Mouse (Mus musculus) heart, embryonic 13.5 days (tissue): Measurements from ENCODE around the gene Cyp2t4. TPM values are rescaled to one million over a fixed set of nuclear protein-coding genes. Genes with fewer than 3 reads are reported as not detected.

Experiments used
- ATAC-seq: fragments of 200-750 bp; cut with Nextera tagmentation; 2 replicates; pipeline ENCODE4 v1.8.0; 2017; ENCODE audit warnings: moderate TSS enrichment; ENCODE audit not compliant: insufficient number of reproducible peaks, low FRiP score, low TSS enrichment; ENCODE audit errors: extremely low read depth
- H3K27ac ChIP-seq: fragments of 300-500 bp; sonication (generic); replicated peaks from 2 replicates; pipeline ENCODE4 v1.5.1; 2015; ENCODE audit warnings: moderate library complexity, mild to moderate bottlenecking, inconsistent platforms
- H3K27me3 ChIP-seq: fragments of 300-500 bp; sonication (generic); replicated peaks from 2 replicates; pipeline ENCODE4 v1.6.1; 2015; ENCODE audit warnings: mild to moderate bottlenecking, inconsistent platforms
- H3K36me3 ChIP-seq: fragments of 300-500 bp; sonication (generic); 2 replicates; pipeline ENCODE4 v1.6.1; 2015; ENCODE audit warnings: mild to moderate bottlenecking, inconsistent platforms
- H3K4me1 ChIP-seq: fragments of 300-500 bp; sonication (generic); 2 replicates; pipeline ENCODE4 v1.6.1; 2015; ENCODE audit warnings: inconsistent platforms
- H3K4me2 ChIP-seq: fragments of 300-500 bp; sonication (generic); 2 replicates; pipeline ENCODE4 v1.6.1; 2015; ENCODE audit warnings: inconsistent platforms, mild to moderate bottlenecking, moderate library complexity
- H3K4me3 ChIP-seq: fragments of 300-500 bp; sonication (generic); 2 replicates; pipeline ENCODE4 v1.5.1; 2015; ENCODE audit warnings: moderate library complexity, mild to moderate bottlenecking, inconsistent platforms
- H3K9ac ChIP-seq: fragments of 300-500 bp; sonication (generic); 2 replicates; pipeline ENCODE4 v1.6.1; 2015; ENCODE audit warnings: inconsistent platforms, mild to moderate bottlenecking, moderate library complexity
- H3K9me3 ChIP-seq: fragments of 300-500 bp; sonication (generic); 2 replicates; pipeline ENCODE4 v1.6.1; 2016; ENCODE audit warnings: inconsistent platforms
- WGBS: fragments of 180-500 bp; shearing (Covaris S2); methylation state at CpG from one replicate; pipeline ENCODE4 v1.1.7; 2015; ENCODE audit warnings: mixed read lengths; 5-methylcytosine and 5-hydroxymethylcytosine counted together
- polyA plus RNA-seq: library from polyadenylated mRNA; unstranded; fragments of >200 nt; fragmentation: Nextera tagmentation; extraction: Ambion mirVana; gene quantifications from 2 replicates; pipeline ENCODE4 v1.2.1, GENCODE M21; 2015

Cyp2t4 gene
- 0.12 TPM in 1 of 2 replicates, not detected in the other for polyA plus RNA-seq

- Histone ChIP-seq H3K27ac (no peak within 1 kb of the TSS), H3K4me2 (no peak within 1 kb of the TSS), H3K36me3 (peaks cover 17% of the 10 kb centered on the region), H3K4me1 (0 out of 2 replicates have a peak, but pooled peaks cover 2% of the 10 kb centered on the region), H3K27me3 (no peaks in the 10 kb centered on the region), H3K4me3 (no peak within 1 kb of the TSS), H3K9me3 (no peaks in the 10 kb centered on the region), H3K9ac (no peak within 1 kb of the TSS)
- WGBS = 59% methylated on average over 10 of the region's 10 CpGs
- no peak; the same call in 1 of the 2 replicates for ATAC-seq
These were observed at the start of gene Cyp2t4 for GRCm38 (mm10) chr7:27153205-27153764. Gene Cyp2t4, plus strand, starts transcription at chr7:27153714.

DNA sequence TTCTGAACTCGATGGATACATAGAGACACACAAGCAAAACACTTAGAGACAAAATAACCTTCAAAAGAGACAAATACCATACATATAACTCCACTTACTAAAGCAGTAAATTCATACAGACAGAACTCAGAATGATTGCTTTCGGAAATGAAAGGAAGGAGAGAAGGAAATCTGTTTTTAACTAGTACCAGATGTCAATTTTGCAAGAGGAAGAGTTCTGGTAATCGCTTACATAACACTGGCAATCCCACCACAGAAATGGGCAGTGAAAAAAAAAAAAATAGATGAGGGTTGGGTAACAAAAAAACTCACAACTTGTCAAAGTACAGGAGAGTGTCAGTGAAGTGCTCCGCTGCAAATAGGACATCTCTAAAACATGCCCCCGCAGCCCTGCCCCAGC is 48.6 kb upstream of the Cyp2t4 start:
- Histone ChIP-seq H3K9ac (no peak overlapping the region), H3K36me3 (no peaks in the 10 kb centered on the region), H3K27me3 (no peaks in the 10 kb centered on the region), H3K9me3 (peaks cover 6% of the 10 kb centered on the region; the same call in 1 of the 2 replicates), H3K4me2 (no peak overlapping the region), H3K27ac (no peak overlapping the region), H3K4me3 (no peak overlapping the region), H3K4me1 (no peaks in the 10 kb centered on the region)
- WGBS = 51% methylated on average over 5 of the region's 5 CpGs
- no peak for ATAC-seq

DNA sequence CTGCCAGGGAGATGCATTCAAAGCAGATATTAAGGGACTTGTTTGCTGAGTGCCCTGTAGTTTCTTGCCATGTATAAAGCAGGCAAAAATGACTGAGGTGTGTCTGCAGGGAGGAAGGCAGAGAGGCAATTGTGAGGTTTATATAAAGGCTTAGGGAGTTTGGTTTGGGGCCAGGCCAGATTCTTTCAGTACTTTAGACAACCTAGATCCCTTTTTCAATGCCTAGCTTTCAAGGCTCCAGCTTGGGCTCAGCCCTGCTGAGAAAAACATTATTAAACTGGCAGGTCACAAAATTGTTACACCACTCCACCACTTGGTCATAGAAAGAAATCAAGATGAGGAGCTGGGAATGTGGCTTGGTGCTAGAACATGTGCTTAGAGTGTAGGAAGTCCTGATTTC is 43.2 kb upstream of the Cyp2t4 start:
- no peaks in the 10 kb centered on the region for H3K4me1 ChIP-seq
- ATAC-seq = no peak
- no peak overlapping the region for H3K27ac ChIP-seq
- H3K4me3 ChIP-seq = no peak overlapping the region
- H3K9me3 ChIP-seq = peaks cover 6% of the 10 kb centered on the region; the same call in 1 of the 2 replicates
- H3K4me2 ChIP-seq = no peak overlapping the region
- H3K27me3 ChIP-seq = no peaks in the 10 kb centered on the region
- no peak overlapping the region for H3K9ac ChIP-seq
- no peaks in the 10 kb centered on the region for H3K36me3 ChIP-seq

DNA sequence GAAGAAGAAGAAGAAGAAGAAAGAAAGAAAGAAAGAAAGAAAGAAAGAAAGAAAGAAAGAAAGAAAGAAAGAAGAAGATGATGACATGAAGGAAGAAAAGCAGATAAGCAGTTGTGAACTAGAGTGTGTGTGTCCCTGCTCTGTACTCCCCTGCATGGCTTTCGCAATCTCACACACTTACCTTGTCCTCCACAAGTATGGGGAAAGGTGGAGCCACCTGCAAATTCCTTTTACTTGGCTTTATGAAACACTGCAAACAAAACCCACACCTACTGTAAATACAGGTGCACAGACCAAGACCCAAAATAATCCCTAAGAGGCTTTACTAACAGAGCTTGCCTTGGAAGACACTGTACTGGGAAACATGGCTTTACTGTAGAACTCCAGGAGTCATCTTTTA is 42.5 kb upstream of the Cyp2t4 start:
- Histone ChIP-seq H3K4me3 (no peak overlapping the region), H3K36me3 (no peaks in the 10 kb centered on the region), H3K4me1 (no peaks in the 10 kb centered on the region), H3K4me2 (no peak overlapping the region), H3K27me3 (no peaks in the 10 kb centered on the region), H3K27ac (no peak overlapping the region), H3K9me3 (peaks cover 6% of the 10 kb centered on the region; the same call in 1 of the 2 replicates), H3K9ac (no peak overlapping the region)
- ATAC-seq = no peak
- WGBS = 77% methylated on average over 1 of the region's 1 CpGs

GRCm38 (mm10) chr7:27111987-27112386 is 41.5 kb upstream of the Cyp2t4 start:
- H3K9ac ChIP-seq = no peak overlapping the region
- H3K27ac ChIP-seq = no peak overlapping the region
- H3K27me3 ChIP-seq = no peaks in the 10 kb centered on the region
- no peak overlapping the region for H3K4me2 ChIP-seq
- no peaks in the 10 kb centered on the region for H3K4me1 ChIP-seq
- H3K36me3 ChIP-seq = no peaks in the 10 kb centered on the region
- no peak overlapping the region for H3K4me3 ChIP-seq
- ATAC-seq = no peak
- 56% methylated on average over 3 of the region's 3 CpGs for WGBS
- peaks cover 6% of the 10 kb centered on the region; the same call in 1 of the 2 replicates for H3K9me3 ChIP-seq

- no peaks in the 10 kb centered on the region for H3K9me3 ChIP-seq
- no peak for ATAC-seq
- 62% methylated on average over 4 of the region's 4 CpGs for WGBS
- no peak overlapping the region for H3K4me3 ChIP-seq
- no peak overlapping the region for H3K9ac ChIP-seq
- no peaks in the 10 kb centered on the region for H3K36me3 ChIP-seq
- no peaks in the 10 kb centered on the region for H3K27me3 ChIP-seq
- H3K4me1 ChIP-seq = no peaks in the 10 kb centered on the region
- no peak overlapping the region for H3K27ac ChIP-seq
- H3K4me2 ChIP-seq = no peak overlapping the region
These were observed 35.4 kb upstream of the Cyp2t4 start for GRCm38 (mm10) chr7:27118033-27118511.

GRCm38 (mm10) chr7:27119676-27120075 is 33.8 kb upstream of the Cyp2t4 start, which contains the start of gene Cyp2f2:
Gene Cyp2f2, plus strand, starts transcription at chr7:27119909.
- no peaks in the 10 kb centered on the region for H3K9me3 ChIP-seq
- H3K9ac ChIP-seq = no peak within 1 kb of the TSS
- no peaks in the 10 kb centered on the region for H3K27me3 ChIP-seq
- no peak within 1 kb of the TSS for H3K4me3 ChIP-seq
- H3K4me2 ChIP-seq = no peak within 1 kb of the TSS
- no peaks in the 10 kb centered on the region for H3K36me3 ChIP-seq
- no peak for ATAC-seq
- no peaks in the 10 kb centered on the region for H3K4me1 ChIP-seq
- H3K27ac ChIP-seq = no peak within 1 kb of the TSS

GRCm38 (mm10) chr7:27124305-27124832 is 29.1 kb upstream of the Cyp2t4 start:
- no peak for ATAC-seq
- H3K4me2 ChIP-seq = no peak overlapping the region
- 65% methylated on average over 5 of the region's 5 CpGs for WGBS
- no peak overlapping the region for H3K4me3 ChIP-seq
- no peaks in the 10 kb centered on the region for H3K9me3 ChIP-seq
- H3K27me3 ChIP-seq = no peaks in the 10 kb centered on the region
- H3K27ac ChIP-seq = no peak overlapping the region
- no peaks in the 10 kb centered on the region for H3K4me1 ChIP-seq
- H3K36me3 ChIP-seq = no peaks in the 10 kb centered on the region
- H3K9ac ChIP-seq = no peak overlapping the region

GRCm38 (mm10) chr7:27124969-27125368 is 28.5 kb upstream of the Cyp2t4 start:
- no peak overlapping the region for H3K9ac ChIP-seq
- no peak overlapping the region for H3K4me2 ChIP-seq
- H3K4me1 ChIP-seq = no peaks in the 10 kb centered on the region
- WGBS = 76% methylated on average over 4 of the region's 4 CpGs
- H3K27me3 ChIP-seq = no peaks in the 10 kb centered on the region
- ATAC-seq = no peak
- no peaks in the 10 kb centered on the region for H3K36me3 ChIP-seq
- no peaks in the 10 kb centered on the region for H3K9me3 ChIP-seq
- no peak overlapping the region for H3K27ac ChIP-seq
- H3K4me3 ChIP-seq = no peak overlapping the region

DNA sequence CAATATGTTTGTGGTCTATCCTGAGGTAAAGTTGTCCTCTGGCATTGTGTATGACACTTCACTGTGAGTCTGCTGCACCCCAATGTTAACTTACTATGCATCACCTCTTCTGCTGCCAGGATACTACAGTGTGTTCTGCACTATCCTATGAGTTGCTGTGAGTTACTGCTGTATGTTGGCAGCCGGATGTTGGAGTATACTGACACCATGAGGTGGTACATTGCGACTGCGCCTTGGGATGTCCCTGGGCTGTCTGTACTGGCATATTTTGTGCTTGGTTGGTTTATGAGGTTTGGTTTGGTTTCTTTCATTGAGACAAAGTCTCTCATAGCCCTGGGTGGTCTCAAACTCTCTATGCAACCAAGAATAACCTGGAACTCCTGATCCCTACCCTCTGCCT is 25.4 kb upstream of the Cyp2t4 start:
- no peak overlapping the region for H3K4me3 ChIP-seq
- no peaks in the 10 kb centered on the region for H3K36me3 ChIP-seq
- H3K9me3 ChIP-seq = 0 out of 2 replicates have a peak, but pooled peaks cover 3% of the 10 kb centered on the region
- no peak overlapping the region for H3K9ac ChIP-seq
- no peaks in the 10 kb centered on the region for H3K27me3 ChIP-seq
- H3K27ac ChIP-seq = no peak overlapping the region
- no peak overlapping the region for H3K4me2 ChIP-seq
- 47% methylated on average over 3 of the region's 3 CpGs for WGBS
- no peak for ATAC-seq
- H3K4me1 ChIP-seq = peaks cover 5% of the 10 kb centered on the region

- H3K4me3 ChIP-seq = no peak overlapping the region
- WGBS = 55% methylated on average over 13 of the region's 13 CpGs
These were observed 24.6 kb upstream of the Cyp2t4 start for GRCm38 (mm10) chr7:27128946-27129345.

DNA sequence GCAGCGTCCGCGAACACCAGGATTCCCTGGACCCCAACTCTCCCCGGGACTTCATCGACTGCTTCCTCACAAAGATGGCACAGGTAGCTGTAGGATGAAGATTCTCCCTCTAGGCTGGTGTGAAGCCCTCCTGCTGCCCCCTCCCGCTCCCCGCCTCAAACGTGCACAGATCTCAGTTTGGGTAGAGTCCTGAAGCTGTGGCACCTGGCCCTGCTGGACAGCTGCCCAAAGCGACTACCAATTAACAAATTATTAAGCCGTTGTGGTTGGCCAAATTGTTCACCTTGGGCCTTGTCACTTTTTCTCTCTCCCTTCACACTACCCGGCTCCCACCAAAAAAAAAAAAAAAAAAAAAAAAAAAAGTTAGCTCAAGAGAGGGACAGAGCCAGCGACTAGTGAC is 23.7 kb upstream of the Cyp2t4 start:
- WGBS = 75% methylated on average over 12 of the region's 12 CpGs
- Histone ChIP-seq H3K36me3 (no peaks in the 10 kb centered on the region), H3K9ac (no peak overlapping the region), H3K27ac (no peak overlapping the region), H3K4me3 (no peak overlapping the region), H3K4me1 (peaks cover 6% of the 10 kb centered on the region), H3K9me3 (0 out of 2 replicates have a peak, but pooled peaks cover 3% of the 10 kb centered on the region), H3K27me3 (no peaks in the 10 kb centered on the region), H3K4me2 (no peak overlapping the region)
- no peak for ATAC-seq

More at GRCm38 (mm10) chr7:27128946-27129345, 24.6 kb upstream of the Cyp2t4 start:
- H3K27ac ChIP-seq = no peak overlapping the region
- H3K4me1 ChIP-seq = peaks cover 6% of the 10 kb centered on the region
- H3K9me3 ChIP-seq = 0 out of 2 replicates have a peak, but pooled peaks cover 3% of the 10 kb centered on the region
- no peak overlapping the region for H3K4me2 ChIP-seq
- no peaks in the 10 kb centered on the region for H3K27me3 ChIP-seq
- no peak overlapping the region for H3K9ac ChIP-seq
- ATAC-seq = no peak
- no peaks in the 10 kb centered on the region for H3K36me3 ChIP-seq
